ENCODE assay signal across 8 mouse cellular contexts in the genomic region with DNA sequence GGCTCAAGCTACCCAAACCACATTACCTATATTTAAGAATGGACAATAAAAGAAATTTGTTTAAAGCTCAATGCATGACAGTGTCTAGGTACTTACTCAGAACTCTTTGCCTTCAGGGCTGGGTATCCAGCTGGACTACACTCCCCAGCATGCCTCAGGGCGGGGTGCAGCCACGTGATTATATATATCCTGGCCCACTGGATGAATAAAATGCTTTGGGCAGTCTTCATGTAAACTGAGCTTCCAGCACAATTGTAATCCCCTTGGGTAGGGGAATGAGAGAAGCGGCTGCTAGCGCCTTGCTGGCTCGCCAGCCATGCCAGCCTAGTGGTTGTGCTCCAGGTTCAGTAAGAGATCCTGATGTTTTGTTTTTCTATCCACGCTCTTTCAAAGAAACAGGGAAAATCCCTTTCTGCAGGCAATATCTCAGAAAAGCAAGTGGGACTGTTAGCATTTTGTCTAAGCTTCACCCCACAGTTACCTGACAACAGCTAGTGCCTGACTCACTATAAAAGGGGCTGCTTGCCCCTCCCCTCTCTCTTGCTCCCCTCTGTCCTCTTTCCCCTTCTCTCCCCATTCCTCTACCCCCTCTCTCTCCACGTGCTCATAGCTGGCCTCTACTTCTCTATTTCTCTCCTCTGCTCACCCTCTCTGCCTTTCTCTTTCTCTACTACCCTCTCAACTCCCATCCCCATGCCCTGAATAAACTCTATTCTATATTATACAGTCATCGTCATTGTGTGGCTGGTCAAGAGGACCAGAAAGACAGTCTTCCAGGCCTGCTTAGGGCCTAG.
A peak's percentile ranks its signal among the peaks of the same experiment; 100 is the strongest.
DNase-seq lines count a peak whose midpoint lies in the region; ATAC-seq lines count a peak whose summit lies in the region.
"Had no signal": no experiment of that assay in that cellular context is flagged by ENCODE, and none has a peak within 500 bp of the region (broad histone marks: within the 10 kb centered on the region; RNA-seq: fewer than 3 reads in every experiment).

No protein-coding gene starts in this region.

- ATAC-seq in embryonic facial prominence, embryonic 14.5 days (ENCODE audit: low read depth), result peak; percentile 91
- peak; percentile 84 for ATAC-seq in hindbrain, embryonic 14.5 days (ENCODE audit: low FRiP score)
- ATAC-seq in neural tube, embryonic 13.5 days (ENCODE audit: low read depth), result peak; percentile 89

- 37% methylated on average over 8 of the region's 8 CpGs for WGBS in embryonic facial prominence, embryonic 14.5 days
- 59% methylated on average over 8 of the region's 8 CpGs for WGBS in hindbrain, embryonic 14.5 days
- WGBS in neural tube, embryonic 13.5 days, result 65% methylated on average over 8 of the region's 8 CpGs

- peaks cover 5% of the 10 kb centered on the region; the same call in 1 of the 2 replicates for H3K4me1 ChIP-seq in embryonic facial prominence, embryonic 14.5 days (ENCODE audit: control insufficient read depth, insufficient read depth, low read length)
- no peaks in the 10 kb centered on the region for H3K4me1 ChIP-seq in hindbrain, embryonic 14.5 days (replicated peaks; ENCODE audit: control insufficient read depth, insufficient read depth, low read length)
- H3K4me1 ChIP-seq in neural tube, embryonic 13.5 days (replicated peaks), result peaks cover 9% of the 10 kb centered on the region; the same call in 1 of the 2 replicates

- H3K9me3 ChIP-seq in embryonic facial prominence, embryonic 14.5 days (ENCODE audit: control insufficient read depth, low read length), result no peaks in the 10 kb centered on the region
- H3K9me3 ChIP-seq in hindbrain, embryonic 14.5 days (ENCODE audit: control insufficient read depth, low read length), result no peaks in the 10 kb centered on the region
- no peaks in the 10 kb centered on the region for H3K9me3 ChIP-seq in neural tube, embryonic 13.5 days

- H3K27me3 ChIP-seq in embryonic facial prominence, embryonic 14.5 days (replicated peaks; ENCODE audit: control insufficient read depth, insufficient read depth, low read length), result no peaks in the 10 kb centered on the region
- no peaks in the 10 kb centered on the region for H3K27me3 ChIP-seq in hindbrain, embryonic 14.5 days (ENCODE audit: control insufficient read depth, insufficient read depth, low read length)
- H3K27me3 ChIP-seq in neural tube, embryonic 13.5 days, result no peaks in the 10 kb centered on the region

- H3K9ac ChIP-seq in embryonic facial prominence, embryonic 14.5 days (ENCODE audit: low read depth, low read length), result no peak overlapping the region
- H3K9ac ChIP-seq in hindbrain, embryonic 14.5 days, result no peak overlapping the region
- 0 out of 2 replicates have a peak overlapping the region, but pooled peaks have one; percentile 22 for H3K9ac ChIP-seq in neural tube, embryonic 13.5 days

- peak overlapping the region; percentile 20 for H3K4me2 ChIP-seq in embryonic facial prominence, embryonic 14.5 days (ENCODE audit: low read depth, low read length)
- H3K4me2 ChIP-seq in hindbrain, embryonic 14.5 days (replicated peaks), result no peak overlapping the region
- no peak overlapping the region for H3K4me2 ChIP-seq in neural tube, embryonic 13.5 days

- intact Hi-C loops in left cerebral cortex, postnatal 4 days (cut with DNase I), result no loop called here

- no peaks in the 10 kb centered on the region for H3K36me3 ChIP-seq in embryonic facial prominence, embryonic 14.5 days (ENCODE audit: control insufficient read depth, insufficient read depth, low read length)
- no peaks in the 10 kb centered on the region for H3K36me3 ChIP-seq in hindbrain, embryonic 14.5 days (replicated peaks; ENCODE audit: control insufficient read depth, insufficient read depth)
- no peaks in the 10 kb centered on the region for H3K36me3 ChIP-seq in neural tube, embryonic 13.5 days

- DNase-seq in left cerebral cortex, postnatal 4 days, result peak; percentile 28
- no peak for DNase-seq in left cerebral cortex, adult 8-10 months (ENCODE audit: low spot score in 2 of 2)
- DNase-seq in embryonic facial prominence, embryonic 14.5 days (ENCODE audit: low spot score), result peak; percentile 90
- DNase-seq in hindbrain, embryonic 14.5 days (ENCODE audit: low spot score), result peak; percentile 40
- DNase-seq in left cerebral cortex, adult 18-20 months (ENCODE audit: low spot score in 2 of 2), result no peak
- DNase-seq in heart, postnatal 4 days, result no peak
- DNase-seq: cerebellum, adult 9-11 months had no signal

- no peak overlapping the region for H3K4me3 ChIP-seq in embryonic facial prominence, embryonic 14.5 days (ENCODE audit: low read depth, low read length)
- H3K4me3 ChIP-seq in hindbrain, embryonic 14.5 days (replicated peaks; ENCODE audit: low read length), result no peak overlapping the region
- no peak overlapping the region for H3K4me3 ChIP-seq in neural tube, embryonic 13.5 days

- no peak overlapping the region; the same call in 1 of the 2 replicates for H3K27ac ChIP-seq in embryonic facial prominence, embryonic 14.5 days (replicated peaks; ENCODE audit: low read depth, low read length)
- H3K27ac ChIP-seq in hindbrain, embryonic 14.5 days, result peak overlapping the region; percentile 57
- peak overlapping the region; percentile 68 for H3K27ac ChIP-seq in neural tube, embryonic 13.5 days (replicated peaks)

Comparison
In these comparisons a context has a peak if more than half of its experiments do, and no peak if none do; other contexts are left out.
1. DNase-seq: peak in left cerebral cortex, postnatal 4 days (single experiment), embryonic facial prominence, embryonic 14.5 days (single experiment) and hindbrain, embryonic 14.5 days (single experiment); none in left cerebral cortex, adult 8-10 months (0 of 2), left cerebral cortex, adult 18-20 months (0 of 2) and heart, postnatal 4 days (single experiment).
2. Peak in every context shown above with its lines, with median percentiles within 50 percentile points of each other: ATAC-seq.